ENCODE assay signal across 11 mouse cellular contexts in the genomic region with DNA sequence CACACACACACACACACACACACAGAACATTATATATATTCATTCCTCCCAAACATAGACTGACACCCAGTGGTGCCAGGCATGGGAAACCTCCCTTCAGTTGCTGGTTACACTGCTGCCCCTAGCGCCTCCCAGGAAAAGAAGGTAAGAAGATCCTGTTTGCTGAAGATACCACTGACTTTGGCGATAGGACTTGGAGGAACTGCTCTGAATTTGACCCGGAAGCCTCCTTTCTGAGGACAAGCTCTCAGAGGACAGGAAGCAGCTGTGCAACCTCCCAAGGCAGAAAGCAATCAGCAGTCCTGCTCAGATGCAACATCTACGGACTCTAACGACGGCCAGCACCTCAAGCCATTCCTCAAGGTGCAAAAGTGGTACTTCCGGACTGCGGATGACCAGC.
A peak's percentile ranks its signal among the peaks of the same experiment; 100 is the strongest.
DNase-seq lines count a peak whose midpoint lies in the region; ATAC-seq and TF ChIP-seq lines count a peak whose summit lies in the region.
"Had no signal": no experiment of that assay in that cellular context is flagged by ENCODE, and none has a peak within 500 bp of the region (broad histone marks: within the 10 kb centered on the region; RNA-seq: fewer than 3 reads in every experiment).

No protein-coding gene starts in this region.

- H3K27ac ChIP-seq in stomach, postnatal 0 days (replicated peaks): no peak overlapping the region
- H3K27ac ChIP-seq in forebrain, postnatal 0 days (ENCODE audit: low read depth, low read length): no peak overlapping the region

- 64% methylated on average over 8 of the region's 8 CpGs for WGBS in stomach, postnatal 0 days
- 91% methylated on average over 8 of the region's 8 CpGs for WGBS in forebrain, postnatal 0 days

- H3K4me1 ChIP-seq in stomach, postnatal 0 days (replicated peaks; ENCODE audit: control insufficient read depth, insufficient read depth): no peaks in the 10 kb centered on the region
- no peaks in the 10 kb centered on the region for H3K4me1 ChIP-seq in forebrain, postnatal 0 days (ENCODE audit: insufficient read depth)

- H3K4me2 ChIP-seq in stomach, postnatal 0 days (replicated peaks; ENCODE audit: low read depth): no peak overlapping the region
- no peak overlapping the region for H3K4me2 ChIP-seq in forebrain, postnatal 0 days (ENCODE audit: low read depth)

- H3K4me3 ChIP-seq in stomach, postnatal 0 days (ENCODE audit: low read depth, low read length): no peak overlapping the region
- H3K4me3 ChIP-seq in forebrain, postnatal 0 days (ENCODE audit: low read depth, low read length): no peak overlapping the region

- no peaks in the 10 kb centered on the region for H3K9me3 ChIP-seq in stomach, postnatal 0 days (ENCODE audit: control insufficient read depth, low read length)
- H3K9me3 ChIP-seq in forebrain, postnatal 0 days (ENCODE audit: low read length): no peaks in the 10 kb centered on the region

- H3K36me3 ChIP-seq in stomach, postnatal 0 days (ENCODE audit: control insufficient read depth, insufficient read depth, low read length): no peaks in the 10 kb centered on the region
- H3K36me3 ChIP-seq in forebrain, postnatal 0 days (ENCODE audit: insufficient read depth): no peaks in the 10 kb centered on the region
- H3K36me3 ChIP-seq: G1E had no signal

- H3K9ac ChIP-seq in stomach, postnatal 0 days (ENCODE audit: low read length): no peak overlapping the region
- no peak overlapping the region for H3K9ac ChIP-seq in forebrain, postnatal 0 days

- DNase-seq in kidney, postnatal 10 days: peak; percentile 19
- no peak for DNase-seq in kidney, adult 8-10 months
- DNase-seq in CD4-positive, CD25-positive, alpha-beta regulatory T cell, adult 2 months (ENCODE audit: low read depth, low spot score): peak; percentile 60
- DNase-seq in c-Kit-positive CD71-negative TER-119-negative erythroid progenitor cells, embryonic 14.5 days (ENCODE audit: low read depth): peak; percentile 7
- no peak for DNase-seq in stomach, postnatal 0 days (ENCODE audit: low spot score)
- DNase-seq in testis, postnatal 10 days (ENCODE audit: low spot score): no peak
- no peak for DNase-seq in forebrain, postnatal 0 days
- DNase-seq: kidney, postnatal 14 days; lung, adult 18-20 months; midbrain, embryonic 14.5 days had no signal

- no peak for TF ChIP-seq EP300 in stomach, postnatal 0 days (optimal IDR thresholded peaks at IDR 0.05)

- ATAC-seq in stomach, postnatal 0 days (ENCODE audit: low FRiP score, low TSS enrichment): no peak
- no peak for ATAC-seq in forebrain, postnatal 0 days

- peak; percentile 36 for TF ChIP-seq CTCF in stomach, postnatal 0 days (IDR thresholded peaks at IDR 0.05; ENCODE audit: low read depth)
- TF ChIP-seq CTCF in forebrain, postnatal 0 days (IDR thresholded peaks at IDR 0.05; ENCODE audit: low read depth): no peak

- no peaks in the 10 kb centered on the region for H3K27me3 ChIP-seq in stomach, postnatal 0 days (ENCODE audit: control insufficient read depth, insufficient read depth, low read length)
- H3K27me3 ChIP-seq in forebrain, postnatal 0 days (ENCODE audit: insufficient read depth, low read length): no peaks in the 10 kb centered on the region

Comparison
In these comparisons a context has a peak if more than half of its experiments do, and no peak if none do; other contexts are left out.
1. DNase-seq: peak in kidney, postnatal 10 days (single experiment), CD4-positive, CD25-positive, alpha-beta regulatory T cell, adult 2 months (single experiment) and c-Kit-positive CD71-negative TER-119-negative erythroid progenitor cells, embryonic 14.5 days (single experiment); none in kidney, adult 8-10 months (0 of 2), stomach, postnatal 0 days (single experiment), testis, postnatal 10 days (single experiment) and forebrain, postnatal 0 days (single experiment).